Mouse (Mus musculus) heart, postnatal 0 days (tissue): Measurements from ENCODE around the gene Otog.

ENCODE experiments used
- CTCF ChIP-seq: IDR thresholded peaks from 2 replicates; pipeline ENCODE4 v1.5.1; 2016; ENCODE audit warnings: antibody characterized with exemption, control low read depth, low read depth
- EP300 ChIP-seq: IDR thresholded peaks from 2 replicates; pipeline ENCODE4 v1.6.1; 2016; ENCODE audit warnings: antibody characterized with exemption, low read depth

- no peak for TF ChIP-seq EP300
- TF ChIP-seq CTCF = no peak
Measured at GRCm38 (mm10) chr7:46216481-46216880, 24.3 kb upstream of the Otog start.
